Mouse (Mus musculus) MEL (cell line): ENCODE results near the gene Masp2.

Experiments
- CHD2 ChIP-seq: IDR thresholded peaks from 2 replicates; pipeline ENCODE4 v1.6.1; 2011; ENCODE audit warnings: low read length, improper control_type of control experiment
- CTCF ChIP-seq, 3 experiments: IDR thresholded peaks in 2 of 3; conservative IDR thresholded peaks in 1 of 3; 2 replicates each; pipeline ENCODE4 v1.5.1; 2011 to 2012; ENCODE audit warnings: low read length in 3 of 3, low read depth in 2 of 3, mild to moderate bottlenecking in 2 of 3, improper control_type of control experiment in 1 of 3, inconsistent platforms in 1 of 3, mixed read lengths in 1 of 3, moderate library complexity in 1 of 3; ENCODE audit not compliant: control insufficient read depth in 1 of 3, insufficient read depth in 1 of 3, poor library complexity in 1 of 3, severe bottlenecking in 1 of 3
- JUND ChIP-seq: IDR thresholded peaks from 2 replicates; pipeline ENCODE4 v1.6.1; 2011; ENCODE audit warnings: low read depth, mild to moderate bottlenecking, improper control_type of control experiment, low read length
- NRF1 ChIP-seq: IDR thresholded peaks from 2 replicates; pipeline ENCODE4 v1.6.1; 2014; ENCODE audit warnings: low read depth, mild to moderate bottlenecking, inconsistent platforms, low read length, improper control_type of control experiment, moderate library complexity; ENCODE audit not compliant: poor library complexity, insufficient read depth, severe bottlenecking
- POLR2A ChIP-seq, 2 experiments: IDR thresholded peaks; 2 replicates each; pipeline ENCODE4 v1.6.1; 2011 to 2012; ENCODE audit warnings: low read length in 2 of 2, mild to moderate bottlenecking in 2 of 2, control low read depth in 1 of 2, improper control_type of control experiment in 1 of 2, low read depth in 1 of 2, moderate library complexity in 1 of 2; ENCODE audit not compliant: control insufficient read depth in 1 of 2, insufficient read depth in 1 of 2, poor library complexity in 1 of 2
- TBP ChIP-seq: IDR thresholded peaks from 2 replicates; pipeline ENCODE4 v1.8.0; 2011; ENCODE audit warnings: low read depth, low read length, improper control_type of control experiment
- ZMIZ1 ChIP-seq: IDR thresholded peaks from 2 replicates; pipeline ENCODE4 v1.6.1; 2012; ENCODE audit warnings: low read depth, mild to moderate bottlenecking, inconsistent platforms, low read length, improper control_type of control experiment, moderate library complexity

- TF ChIP-seq ZMIZ1, result no peak
- TF ChIP-seq JUND, result no peak
- no peak for TF ChIP-seq POLR2A (IDR thresholded peaks at IDR 0.05; ENCODE audit: control insufficient read depth in 1 of 2, insufficient read depth in 1 of 2, low read depth in 1 of 2, low read length in 2 of 2, poor library complexity in 1 of 2)
- TF ChIP-seq CTCF (IDR thresholded peaks at IDR 0.05 in 2 of 3, conservative IDR thresholded peaks at IDR 0.05 in 1 of 3; ENCODE audit: control insufficient read depth in 1 of 3, insufficient read depth in 1 of 3, low read depth in 2 of 3, low read length in 3 of 3, poor library complexity in 1 of 3, severe bottlenecking in 1 of 3), result peak; percentile 63 to 65 (median 65)
- no peak for TF ChIP-seq TBP
- no peak for TF ChIP-seq CHD2
- no peak for TF ChIP-seq NRF1
Observed at GRCm38 (mm10) chr4:148654701-148655398, 52.5 kb downstream of the Masp2 start.
